Mouse (Mus musculus): ENCODE measurements around the gene Ube2c. TPM values are rescaled to one million over a fixed set of nuclear protein-coding genes. Genes with fewer than 3 reads are reported as not detected.
A peak's percentile ranks its signal among the peaks of the same experiment; 100 is the strongest.

Ube2c gene
- total and polyA plus RNA-seq, 3 experiments = 177 to 365 (median 257) TPM

GRCm38 (mm10) chr2:164761502-164761901 is 8.2 kb upstream of the Ube2c start:
- no peaks in the 10 kb centered on the region for H3K79me2 ChIP-seq (ENCODE audit: control insufficient read depth, insufficient read depth, low read length, poor library complexity)
- DNase-seq (ENCODE audit: low read depth, low spot score) = no peak
- H3K9ac ChIP-seq (ENCODE audit: control insufficient read depth, low read depth, low read length, poor library complexity, severe bottlenecking) = no peak overlapping the region
- H3K9me3 ChIP-seq (replicated peaks; ENCODE audit: insufficient read depth, low read length) = no peaks in the 10 kb centered on the region
- H3K4me3 ChIP-seq (ENCODE audit: control insufficient read depth in 1 of 2, insufficient read depth in 1 of 2, low read depth in 2 of 2, low read length in 2 of 2) = no peak overlapping the region
- no peaks in the 10 kb centered on the region for H3K4me1 ChIP-seq (ENCODE audit: control insufficient read depth in 1 of 2, insufficient read depth in 2 of 2, low read length in 2 of 2)
- H3K27ac ChIP-seq (ENCODE audit: control insufficient read depth, low read depth, low read length) = no peak overlapping the region
- peaks cover 4 to 8% of the 10 kb centered on the region in 2 experiments; a peak in 3 of 4 replicates for H3K36me3 ChIP-seq (ENCODE audit: control insufficient read depth in 1 of 2, insufficient read depth in 2 of 2, low read length in 2 of 2)
- TF ChIP-seq TAL1 (IDR thresholded peaks at IDR 0.05; ENCODE audit: low read length) = 0 out of 2 replicates have a peak, but pooled peaks have one; percentile 14
- no peak for TF ChIP-seq USF2 (IDR thresholded peaks at IDR 0.05; ENCODE audit: borderline replicate concordance in 1 of 2, insufficient read depth in 1 of 2, low read depth in 1 of 2, low read length in 2 of 2)
- no peaks in the 10 kb centered on the region for H3K27me3 ChIP-seq (ENCODE audit: control insufficient read depth in 1 of 2, insufficient read depth in 2 of 2, low read length in 2 of 2)

GRCm38 (mm10) chr2:164761971-164762370 is 7.7 kb upstream of the Ube2c start:
- Histone ChIP-seq H3K79me2 (ENCODE audit: control insufficient read depth, insufficient read depth, low read length, poor library complexity) (no peaks in the 10 kb centered on the region), H3K9me3 (replicated peaks; ENCODE audit: insufficient read depth, low read length) (no peaks in the 10 kb centered on the region), H3K36me3 (ENCODE audit: control insufficient read depth in 1 of 2, insufficient read depth in 2 of 2, low read length in 2 of 2) (peaks cover 4 to 8% of the 10 kb centered on the region in 2 experiments; a peak in 3 of 4 replicates), H3K4me3 (ENCODE audit: control insufficient read depth in 1 of 2, insufficient read depth in 1 of 2, low read depth in 2 of 2, low read length in 2 of 2) (no peak overlapping the region), H3K27me3 (ENCODE audit: control insufficient read depth in 1 of 2, insufficient read depth in 2 of 2, low read length in 2 of 2) (no peaks in the 10 kb centered on the region), H3K9ac (ENCODE audit: control insufficient read depth, low read depth, low read length, poor library complexity, severe bottlenecking) (no peak overlapping the region), H3K4me1 (ENCODE audit: control insufficient read depth in 1 of 2, insufficient read depth in 2 of 2, low read length in 2 of 2) (no peaks in the 10 kb centered on the region), H3K27ac (ENCODE audit: control insufficient read depth, low read depth, low read length) (no peak overlapping the region)
- no peak for TF ChIP-seq NRF1 (IDR thresholded peaks at IDR 0.05; ENCODE audit: insufficient read depth, low read depth, low read length, poor library complexity, severe bottlenecking)
- no peak for TF ChIP-seq SIN3A (IDR thresholded peaks at IDR 0.05; ENCODE audit: low read length)
- no peak for TF ChIP-seq POLR2AphosphoS2 (IDR thresholded peaks at IDR 0.05; ENCODE audit: low read length)
- no peak for TF ChIP-seq ZMIZ1 (IDR thresholded peaks at IDR 0.05; ENCODE audit: low read depth, low read length)
- TF ChIP-seq SMC3 (IDR thresholded peaks at IDR 0.05; ENCODE audit: low read depth, low read length) = no peak
- no peak for TF ChIP-seq POLR2AphosphoS5 (IDR thresholded peaks at IDR 0.05; ENCODE audit: borderline replicate concordance, low read depth, low read length)
- TF ChIP-seq ETS1 (IDR thresholded peaks at IDR 0.05; ENCODE audit: low read depth, low read length) = no peak
- TF ChIP-seq KAT2A (conservative IDR thresholded peaks at IDR 0.05; ENCODE audit: low read depth, low read length) = no peak
- no peak for TF ChIP-seq MYB (IDR thresholded peaks at IDR 0.05; ENCODE audit: low read depth, low read length)
- TF ChIP-seq MAX (IDR thresholded peaks at IDR 0.05; ENCODE audit: low read length) = no peak
- TF ChIP-seq MYC (IDR thresholded peaks at IDR 0.05; ENCODE audit: low read depth, low read length) = no peak
- no peak for TF ChIP-seq ZKSCAN1 (IDR thresholded peaks at IDR 0.05; ENCODE audit: low read depth, low read length)
- no peak for TF ChIP-seq MEF2A (IDR thresholded peaks at IDR 0.05; ENCODE audit: extremely low read depth, insufficient replicate concordance, low read depth, low read length, poor library complexity, severe bottlenecking)
- no peak for TF ChIP-seq CTCF (IDR thresholded peaks at IDR 0.05 in 2 of 3, conservative IDR thresholded peaks at IDR 0.05 in 1 of 3; ENCODE audit: control insufficient read depth in 1 of 3, insufficient read depth in 1 of 3, low read depth in 2 of 3, low read length in 3 of 3, poor library complexity in 1 of 3, severe bottlenecking in 1 of 3)
- TF ChIP-seq MAZ (IDR thresholded peaks at IDR 0.05; ENCODE audit: low read depth, low read length) = no peak
- TF ChIP-seq ZNF384 (IDR thresholded peaks at IDR 0.05; ENCODE audit: low read depth, low read length) = no peak
- no peak for TF ChIP-seq POLR2A (IDR thresholded peaks at IDR 0.05; ENCODE audit: control insufficient read depth in 1 of 2, insufficient read depth in 1 of 2, low read depth in 1 of 2, low read length in 2 of 2, poor library complexity in 1 of 2)
- no peak for TF ChIP-seq TAL1 (IDR thresholded peaks at IDR 0.05; ENCODE audit: low read length)
- TF ChIP-seq ZC3H11A (IDR thresholded peaks at IDR 0.05; ENCODE audit: low read depth, low read length) = no peak
- no peak for DNase-seq (ENCODE audit: low read depth, low spot score)

All from MEL (cell line).